Mouse (Mus musculus): ENCODE measurements around the gene Ptpn9.
"Not testable (repeated sequence)": the region's sequence is repeated elsewhere in the genome, so short reads cannot be mapped to it uniquely, and the experiment has no call there.

Gene Ptpn9

GRCm38 (mm10) chr9:56994286-56995197, at the start of gene Ptpn9:
Ptpn9 (plus strand) TSS chr9:56994923.
- DNase-seq (ENCODE audit: low spot score in 2 of 2), result peak; percentile 87 to 93

DNA sequence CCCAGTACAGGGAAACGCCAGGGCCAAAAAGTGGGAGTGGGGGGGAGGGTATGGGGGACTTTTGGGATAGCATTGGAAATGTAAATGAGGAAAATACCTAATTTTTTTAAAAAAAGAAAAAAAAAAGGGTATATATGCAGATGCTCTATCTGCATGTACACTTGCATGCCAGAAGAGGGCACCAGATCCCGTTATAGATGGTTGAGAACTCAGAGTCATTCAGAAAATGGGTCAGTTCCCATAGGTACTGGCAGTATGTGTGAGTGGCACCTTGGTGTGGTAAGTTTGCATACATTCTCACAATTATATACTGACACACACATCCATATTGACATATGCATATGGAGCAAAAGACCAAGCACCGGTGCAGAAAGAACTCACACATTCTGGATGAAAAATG, 47.2 kb upstream of the Ptpn9 start:
- DNase-seq (ENCODE audit: low spot score in 2 of 2), result not testable (repeated sequence)

DNA sequence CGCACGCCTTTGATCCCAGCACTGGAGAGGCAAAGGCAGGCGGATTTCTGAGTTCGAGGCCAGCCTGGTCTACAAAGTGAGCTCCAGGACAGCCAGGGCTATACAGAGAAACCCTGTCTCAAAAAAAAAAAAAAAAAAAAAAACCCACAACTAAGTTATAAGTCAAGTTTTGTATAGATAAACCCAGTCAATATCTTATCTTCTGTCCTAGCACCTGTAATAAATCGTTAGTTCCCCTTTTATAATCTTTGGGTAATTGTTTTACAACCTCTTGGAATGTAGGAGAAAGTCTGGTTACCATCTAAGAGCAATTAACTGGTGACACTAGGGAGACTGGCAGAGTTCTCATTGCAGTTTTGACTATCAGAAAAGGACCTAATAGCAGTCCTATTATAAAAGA, 46.0 kb upstream of the Ptpn9 start:
- not testable (repeated sequence) for DNase-seq (ENCODE audit: low spot score in 2 of 2)

- no peak for DNase-seq (ENCODE audit: low spot score in 2 of 2)
These were observed 45.0 kb upstream of the Ptpn9 start for GRCm38 (mm10) chr9:56949767-56950166.

GRCm38 (mm10) chr9:56950414-56951400, 44.0 kb upstream of the Ptpn9 start, which contains the start of gene Snupn:
Snupn (plus strand) TSS chr9:56950878.
- peak; percentile 93 to 97 for DNase-seq (ENCODE audit: low spot score in 2 of 2)

GRCm38 (mm10) chr9:56953562-56953961, 41.2 kb upstream of the Ptpn9 start:
- no peak for DNase-seq (ENCODE audit: low spot score in 2 of 2)

DNA sequence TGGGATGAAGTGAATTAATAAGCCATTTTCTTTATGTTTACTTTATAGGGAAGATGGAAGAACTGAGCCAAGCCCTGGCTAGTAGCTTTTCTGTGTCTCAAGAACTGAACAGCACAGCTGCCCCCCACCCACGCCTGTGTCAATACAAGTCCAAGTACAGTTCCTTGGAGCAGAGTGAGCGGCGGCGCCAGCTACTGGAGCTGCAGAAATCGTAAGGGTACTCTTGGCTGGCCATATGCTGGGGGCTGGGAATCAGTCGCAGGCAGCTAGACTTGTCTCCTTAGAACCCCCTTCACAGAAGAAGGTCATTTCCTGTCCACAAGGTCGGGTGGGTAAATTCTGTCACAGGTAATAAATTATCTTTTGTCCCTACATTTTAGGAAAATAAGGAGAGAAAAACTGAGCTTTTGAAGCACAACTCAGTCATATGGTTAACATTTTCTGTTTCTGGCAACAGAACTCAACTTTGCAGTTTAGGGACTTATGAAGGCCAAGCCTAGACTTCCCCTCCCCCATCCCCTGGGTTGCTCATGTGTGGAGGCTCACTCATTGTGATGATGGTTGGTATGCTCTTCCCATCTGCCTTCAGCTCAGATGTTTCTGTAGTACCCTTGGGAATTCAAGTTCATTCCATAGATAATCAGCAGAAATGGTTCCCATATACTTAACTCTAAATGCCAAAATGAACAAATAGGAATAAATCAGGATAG, 37.6 kb upstream of the Ptpn9 start:
- DNase-seq (ENCODE audit: low spot score in 2 of 2), result no peak

- DNase-seq (ENCODE audit: low spot score in 2 of 2), result no peak
These were observed 36.0 kb upstream of the Ptpn9 start for GRCm38 (mm10) chr9:56958689-56959088.

DNA sequence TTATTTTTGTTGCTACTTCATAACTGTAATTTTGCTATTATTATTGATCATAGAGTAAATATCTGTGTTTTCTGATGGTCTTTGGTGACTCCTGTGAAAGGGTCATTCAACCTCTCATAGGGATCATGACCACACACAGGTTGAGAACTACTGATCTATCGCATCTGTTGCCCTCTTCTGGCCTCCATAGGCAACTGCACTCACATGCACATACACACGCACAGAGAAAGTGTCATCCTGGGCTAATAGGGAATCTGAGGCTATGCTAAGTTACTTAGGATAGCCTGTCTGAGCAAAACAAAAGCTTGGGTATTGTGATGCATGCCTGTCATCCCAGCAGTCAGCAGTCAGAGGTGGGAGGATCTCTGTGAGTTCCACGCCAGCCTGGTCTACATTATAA, 33.1 kb upstream of the Ptpn9 start:
- DNase-seq (ENCODE audit: low spot score in 2 of 2), result no peak

DNA sequence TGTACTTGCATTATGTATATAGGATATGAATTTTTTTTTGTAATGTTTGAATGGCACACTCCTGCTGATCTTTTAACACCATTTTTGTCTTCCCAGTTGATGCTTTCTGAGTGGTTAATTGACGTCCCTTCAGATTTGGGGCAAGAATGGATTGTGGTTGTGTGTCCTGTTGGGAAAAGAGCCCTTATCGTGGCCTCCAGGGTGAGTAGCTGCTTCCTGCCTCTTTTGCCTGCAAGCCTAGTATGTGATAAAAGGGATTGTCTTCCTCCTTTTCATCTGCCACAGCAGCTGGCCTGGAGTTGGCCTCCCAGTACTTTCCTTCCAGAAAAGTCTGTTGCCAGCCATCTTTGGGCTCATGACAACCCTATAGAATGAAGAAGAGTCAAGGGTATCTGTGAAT, 24.6 kb upstream of the Ptpn9 start:
- no peak for DNase-seq (ENCODE audit: low spot score in 2 of 2)

- DNase-seq (ENCODE audit: low spot score in 2 of 2), result no peak
These were observed 20.7 kb upstream of the Ptpn9 start for GRCm38 (mm10) chr9:56973960-56974524.

DNA sequence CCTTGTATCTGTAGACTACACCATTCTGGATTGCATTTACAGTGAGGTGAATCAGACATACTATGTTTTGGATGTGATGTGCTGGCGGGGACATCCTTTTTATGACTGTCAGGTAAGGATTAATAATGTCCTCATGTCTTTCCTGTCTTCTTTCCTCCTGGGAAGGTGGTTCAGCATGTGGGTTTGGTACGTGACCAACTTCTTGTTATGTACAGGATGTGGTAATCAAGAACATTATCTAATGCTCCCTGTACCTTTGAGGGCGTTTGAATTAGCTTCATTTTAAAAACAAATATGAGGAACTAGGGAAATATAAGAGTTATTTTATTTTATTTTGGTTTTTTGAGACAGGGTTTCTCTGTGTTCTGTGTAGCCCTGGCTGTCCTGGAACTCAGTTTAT, 19.5 kb upstream of the Ptpn9 start:
- DNase-seq (ENCODE audit: low spot score in 2 of 2), result no peak

- no peak for DNase-seq (ENCODE audit: low spot score in 2 of 2)
These were observed 14.5 kb upstream of the Ptpn9 start for GRCm38 (mm10) chr9:56980186-56980585.

DNA sequence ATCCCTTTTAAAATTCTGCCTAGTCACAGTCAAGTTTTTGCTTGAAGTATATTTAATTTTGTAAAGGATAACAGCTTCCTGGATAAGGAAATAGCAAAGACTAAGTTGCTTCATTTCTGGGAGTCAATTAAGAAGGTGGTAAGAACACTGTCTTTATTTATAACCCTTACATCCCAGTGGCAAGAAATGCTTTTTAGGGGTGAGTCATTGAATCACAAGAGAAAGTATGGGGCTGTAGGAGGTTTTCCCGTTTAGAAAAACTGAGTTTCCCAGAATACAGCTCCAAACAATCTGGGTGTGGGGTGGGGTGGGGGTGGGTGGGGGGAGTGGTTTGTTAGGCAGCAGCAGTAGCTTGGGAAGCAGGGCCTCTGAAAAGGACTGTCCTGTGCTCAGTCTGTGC, 13.2 kb upstream of the Ptpn9 start:
- no peak for DNase-seq (ENCODE audit: low spot score in 2 of 2)

DNA sequence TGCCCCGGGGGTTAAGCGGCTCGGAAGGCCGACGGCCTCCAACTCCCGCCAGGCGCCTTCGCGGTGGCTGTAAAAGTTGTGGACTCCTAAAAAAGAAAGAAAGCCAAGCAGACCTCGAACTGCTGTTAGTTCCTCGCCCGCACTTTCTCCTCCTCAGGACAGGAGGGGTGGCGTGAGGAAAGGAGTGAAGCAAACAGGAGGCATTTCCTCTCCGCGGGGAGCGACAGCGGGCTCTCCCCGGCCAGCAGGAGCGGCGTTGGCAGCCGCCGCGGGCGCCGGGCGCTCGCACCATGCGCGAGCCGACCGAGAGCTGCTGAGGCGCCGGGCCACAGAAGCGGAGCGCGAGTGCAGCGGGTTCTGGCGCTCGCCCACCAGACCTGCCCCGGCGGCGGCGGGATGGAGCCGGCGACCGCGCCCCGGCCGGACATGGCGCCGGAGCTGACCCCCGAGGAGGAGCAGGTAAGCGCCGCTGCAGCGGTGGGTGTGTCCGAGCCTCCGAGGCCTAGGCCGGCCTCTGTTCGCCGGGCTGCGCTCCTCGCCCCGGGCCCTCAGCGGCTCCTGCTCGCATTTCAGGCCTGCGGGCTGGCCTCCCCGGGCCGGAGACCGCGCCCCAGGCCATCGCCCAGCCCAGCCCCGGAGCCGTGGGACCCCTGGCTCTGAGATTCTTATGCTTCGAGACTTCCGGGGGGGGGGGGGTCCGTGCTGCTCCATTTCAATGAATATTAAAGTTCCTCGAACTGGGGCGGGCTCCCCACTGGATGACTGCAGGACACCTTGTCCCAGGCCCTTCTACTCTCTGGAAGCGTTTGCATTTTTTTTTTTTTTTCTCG, 690 bp downstream of the Ptpn9 start:
- peak; percentile 66 to 67 for DNase-seq (ENCODE audit: low spot score in 2 of 2)

GRCm38 (mm10) chr9:56996028-56996346, 1.3 kb downstream of the Ptpn9 start:
- no peak for DNase-seq (ENCODE audit: low spot score in 2 of 2)

DNA sequence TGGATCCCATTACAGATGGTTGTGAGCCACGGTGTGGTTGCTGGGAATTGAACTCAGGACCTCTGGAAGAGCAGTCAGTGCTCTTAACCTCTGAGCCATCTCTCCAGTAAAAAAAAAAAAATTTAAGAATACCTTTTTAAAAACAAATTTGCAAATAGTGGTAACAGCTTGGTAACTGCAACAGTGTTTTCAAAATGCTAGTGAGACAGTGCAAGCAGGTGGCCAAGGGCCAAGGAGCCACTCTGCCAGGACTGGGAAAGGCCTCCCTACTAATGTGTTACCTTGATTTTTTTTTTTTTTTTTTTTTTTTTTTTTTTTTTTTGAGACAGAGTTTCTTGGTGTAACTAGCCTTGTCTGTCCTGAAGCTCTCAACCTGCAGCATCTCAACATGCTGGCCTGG, 2.5 kb downstream of the Ptpn9 start:
- DNase-seq (ENCODE audit: low spot score in 2 of 2), result not testable (repeated sequence)

- DNase-seq (ENCODE audit: low spot score in 2 of 2), result no peak
These were observed 8.3 kb downstream of the Ptpn9 start for GRCm38 (mm10) chr9:57003011-57003410.

- DNase-seq (ENCODE audit: low spot score in 2 of 2), result no peak
These were observed 17.7 kb downstream of the Ptpn9 start for GRCm38 (mm10) chr9:57012393-57012792.

- DNase-seq (ENCODE audit: low spot score in 2 of 2), result no peak
These were observed 18.2 kb downstream of the Ptpn9 start for GRCm38 (mm10) chr9:57012895-57013294.

DNA sequence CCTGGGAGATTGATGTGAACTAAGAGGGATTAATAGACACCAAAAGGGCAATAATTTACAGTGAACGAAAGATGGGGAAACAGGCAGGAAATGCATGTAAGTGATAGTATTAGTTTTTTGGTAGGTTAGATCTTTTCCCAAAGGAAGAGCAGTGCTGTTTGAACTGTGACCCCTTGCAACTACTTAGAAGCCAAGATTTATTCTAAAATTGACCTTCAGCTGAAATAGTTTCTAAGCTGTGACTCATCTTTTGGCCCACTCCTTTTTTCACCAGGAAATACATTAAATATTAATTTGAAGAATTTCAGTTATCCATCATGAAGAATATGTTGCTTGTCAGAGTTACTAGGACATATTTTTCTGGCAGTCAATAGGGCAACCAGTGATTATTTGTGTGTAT, 19.0 kb downstream of the Ptpn9 start:
- no peak for DNase-seq (ENCODE audit: low spot score in 2 of 2)

Measured in urinary bladder, postnatal 4 days (tissue).